Mouse (Mus musculus) mesoderm, embryonic 11.5 days (tissue): ENCODE measurements around the gene Lnx1.

ENCODE experiments used
- DNase-seq: peaks from one replicate; pipeline ENCODE4 v3.0.0-alpha.2; 2012; ENCODE audit warnings: low read depth, low spot score

Lnx1 gene

GRCm38 (mm10) chr5:74603306-74603705 is 99.4 kb downstream of the Lnx1 start:
- no peak for DNase-seq

GRCm38 (mm10) chr5:74602371-74602770 is 100.3 kb downstream of the Lnx1 start:
- DNase-seq = no peak

GRCm38 (mm10) chr5:74601965-74602364 is 100.7 kb downstream of the Lnx1 start:
- DNase-seq = no peak

- DNase-seq = no peak
These were observed 101.5 kb downstream of the Lnx1 start for GRCm38 (mm10) chr5:74601171-74601570.

- DNase-seq = no peak
These were observed 102.7 kb downstream of the Lnx1 start for GRCm38 (mm10) chr5:74600010-74600409.

- no peak for DNase-seq
These were observed 109.6 kb downstream of the Lnx1 start for GRCm38 (mm10) chr5:74593147-74593546.

- no peak for DNase-seq
These were observed 111.3 kb downstream of the Lnx1 start for GRCm38 (mm10) chr5:74591413-74591812.

GRCm38 (mm10) chr5:74589133-74589532 is 113.6 kb downstream of the Lnx1 start:
- no peak for DNase-seq

- DNase-seq = no peak
These were observed 130.9 kb downstream of the Lnx1 start for GRCm38 (mm10) chr5:74571767-74572166.

- DNase-seq = no peak
These were observed 141.6 kb downstream of the Lnx1 start for GRCm38 (mm10) chr5:74561151-74561550.

- DNase-seq = no peak
These were observed 153.1 kb downstream of the Lnx1 start for GRCm38 (mm10) chr5:74549566-74549965.

- no peak for DNase-seq
These were observed 157.1 kb downstream of the Lnx1 start for GRCm38 (mm10) chr5:74545606-74546005.
